Mouse (Mus musculus) neural tube, embryonic 12.5 days (tissue): ENCODE results near the gene Setd5. TPM values are rescaled to one million over a fixed set of nuclear protein-coding genes. Genes with fewer than 3 reads are reported as not detected.

Experiments used
- ATAC-seq: fragments of 200-750 bp; cut with Nextera tagmentation; 2 replicates; pipeline ENCODE4 v1.8.0; 2017; ENCODE audit warnings: low read depth, mild to moderate bottlenecking, moderate TSS enrichment, moderate library complexity; ENCODE audit not compliant: low FRiP score
- H3K27ac ChIP-seq: fragments of 300-500 bp; sonication (generic); 2 replicates; pipeline ENCODE4 v1.5.1; 2016
- H3K27me3 ChIP-seq: fragments of 300-500 bp; sonication (generic); replicated peaks from 2 replicates; pipeline ENCODE4 v1.6.1; 2016; ENCODE audit warnings: mild to moderate bottlenecking
- H3K36me3 ChIP-seq: fragments of 300-500 bp; sonication (generic); 2 replicates; pipeline ENCODE4 v1.6.1; 2016; ENCODE audit warnings: mild to moderate bottlenecking
- H3K4me1 ChIP-seq: fragments of 300-500 bp; sonication (generic); 2 replicates; pipeline ENCODE4 v1.6.1; 2016
- H3K4me2 ChIP-seq: fragments of 300-500 bp; sonication (generic); replicated peaks from 2 replicates; pipeline ENCODE4 v1.6.1; 2016; ENCODE audit warnings: mild to moderate bottlenecking
- H3K4me3 ChIP-seq: fragments of 300-500 bp; sonication (generic); 2 replicates; pipeline ENCODE4 v1.5.1; 2016
- H3K9ac ChIP-seq: fragments of 300-500 bp; sonication (generic); 2 replicates; pipeline ENCODE4 v1.6.1; 2016; ENCODE audit warnings: mild to moderate bottlenecking
- H3K9me3 ChIP-seq: fragments of 300-500 bp; sonication (generic); 2 replicates; pipeline ENCODE4 v1.6.1; 2016; ENCODE audit warnings: mild to moderate bottlenecking
- WGBS: fragments of 180-500 bp; shearing (Covaris S2); methylation state at CpG from one replicate; pipeline ENCODE4 v1.1.7; 2016; 5-methylcytosine and 5-hydroxymethylcytosine counted together
- polyA plus RNA-seq: library from polyadenylated mRNA; unstranded; fragments of >200 nt; fragmentation: Nextera tagmentation; extraction: Ambion mirVana; gene quantifications from 2 replicates; pipeline ENCODE4 v1.2.1, GENCODE M21; 2016

The Setd5 gene
- polyA plus RNA-seq: 50.5 and 57.8 TPM in 2 replicates

GRCm38 (mm10) chr6:113076686-113077516 is at the start of gene Setd5:
TSS of gene Setd5 (plus strand) at chr6:113077365.
- Histone ChIP-seq H3K36me3 (no peaks in the 10 kb centered on the region), H3K9ac (peak within 1 kb of the TSS; percentile 99), H3K4me3 (peak within 1 kb of the TSS; percentile 93), H3K9me3 (no peaks in the 10 kb centered on the region), H3K4me1 (peaks cover 39% of the 10 kb centered on the region), H3K4me2 (peak within 1 kb of the TSS; percentile 73), H3K27me3 (no peaks in the 10 kb centered on the region), H3K27ac (peak within 1 kb of the TSS; percentile 100)
- 1% methylated on average over 74 of the region's 91 CpGs for WGBS
- ATAC-seq: peak; percentile 95

DNA sequence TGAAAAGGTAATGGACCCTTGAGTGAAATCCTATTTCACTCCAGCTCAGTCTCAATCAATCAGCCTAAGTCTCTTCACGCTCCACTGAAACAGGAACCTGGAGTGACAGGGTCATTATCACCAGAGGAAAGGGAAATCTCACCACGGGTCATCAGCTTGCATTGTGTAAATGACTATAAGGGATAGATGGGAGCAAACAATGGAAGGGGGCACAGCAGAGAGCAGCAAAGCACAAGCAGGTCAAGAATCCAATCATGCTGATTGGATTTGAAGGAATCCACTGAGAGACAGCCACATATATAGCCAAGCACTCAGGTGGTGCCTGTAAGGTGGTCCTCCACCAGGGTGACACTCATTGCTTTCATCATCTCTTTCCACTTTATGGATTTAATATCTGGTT is 49.7 kb upstream of the Setd5 start:
- Histone ChIP-seq H3K36me3 (no peaks in the 10 kb centered on the region), H3K9me3 (no peaks in the 10 kb centered on the region), H3K4me3 (no peak overlapping the region), H3K4me1 (no peaks in the 10 kb centered on the region), H3K27ac (no peak overlapping the region), H3K4me2 (no peak overlapping the region), H3K27me3 (no peaks in the 10 kb centered on the region), H3K9ac (no peak overlapping the region)
- 12% methylated on average over 2 of the region's 2 CpGs for WGBS
- ATAC-seq: 0 out of 2 replicates have a peak, but pooled peaks have one; percentile 41

- no peaks in the 10 kb centered on the region for H3K4me1 ChIP-seq
- H3K27me3 ChIP-seq: no peaks in the 10 kb centered on the region
- WGBS: 75% methylated on average over 3 of the region's 3 CpGs
- no peak overlapping the region for H3K4me3 ChIP-seq
- H3K27ac ChIP-seq: no peak overlapping the region
- no peak overlapping the region for H3K9ac ChIP-seq
- no peaks in the 10 kb centered on the region for H3K36me3 ChIP-seq
- H3K9me3 ChIP-seq: no peaks in the 10 kb centered on the region
- no peak overlapping the region for H3K4me2 ChIP-seq
- ATAC-seq: no peak
Observed at GRCm38 (mm10) chr6:113029006-113029405, 48.2 kb upstream of the Setd5 start.

- Histone ChIP-seq H3K4me2 (no peak overlapping the region), H3K27ac (no peak overlapping the region), H3K36me3 (no peaks in the 10 kb centered on the region), H3K9me3 (no peaks in the 10 kb centered on the region), H3K27me3 (no peaks in the 10 kb centered on the region), H3K9ac (no peak overlapping the region), H3K4me1 (no peaks in the 10 kb centered on the region), H3K4me3 (no peak overlapping the region)
- ATAC-seq: no peak
- WGBS: 80% methylated on average over 3 of the region's 3 CpGs
Observed at GRCm38 (mm10) chr6:113030553-113030952, 46.6 kb upstream of the Setd5 start.

DNA sequence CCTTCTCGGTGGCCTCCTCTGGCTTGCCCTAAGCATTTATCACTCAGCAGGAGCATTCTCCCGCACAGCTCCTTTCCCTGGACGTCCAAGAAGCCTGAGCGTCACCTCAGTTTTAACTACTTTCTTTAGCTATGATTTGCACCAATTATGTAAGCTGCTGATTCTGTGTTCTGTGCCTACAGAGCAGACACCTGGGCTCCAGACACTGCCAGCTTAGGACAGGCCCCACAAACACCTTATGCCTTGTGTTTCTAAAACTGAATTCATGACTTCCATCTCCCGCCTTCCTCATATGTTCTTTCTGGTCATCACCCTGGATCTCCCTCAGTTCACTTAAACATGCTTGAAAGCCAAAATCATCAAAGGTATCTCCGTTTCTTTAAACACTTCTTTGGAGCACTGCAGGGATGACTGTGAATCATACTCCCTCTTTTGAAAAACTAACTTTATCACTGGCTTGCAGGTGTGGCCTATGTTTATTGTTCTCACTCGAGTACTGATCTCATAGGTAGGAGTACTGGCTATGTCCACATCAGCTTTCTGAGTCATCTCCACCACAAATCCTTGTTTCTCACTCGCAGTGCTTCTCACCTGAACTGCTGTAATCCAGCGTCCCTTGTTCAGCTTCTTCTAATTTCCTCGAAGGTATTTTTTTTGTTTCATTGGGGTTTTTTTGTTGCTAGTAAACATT is 46.0 kb upstream of the Setd5 start:
- H3K4me2 ChIP-seq: no peak overlapping the region
- no peak overlapping the region for H3K4me3 ChIP-seq
- H3K9ac ChIP-seq: no peak overlapping the region
- no peaks in the 10 kb centered on the region for H3K4me1 ChIP-seq
- no peak for ATAC-seq
- no peaks in the 10 kb centered on the region for H3K27me3 ChIP-seq
- H3K27ac ChIP-seq: no peak overlapping the region
- no peaks in the 10 kb centered on the region for H3K9me3 ChIP-seq
- H3K36me3 ChIP-seq: no peaks in the 10 kb centered on the region
- WGBS: 78% methylated on average over 10 of the region's 10 CpGs

- H3K4me1 ChIP-seq: no peaks in the 10 kb centered on the region
- WGBS: 74% methylated on average over 3 of the region's 3 CpGs
Observed at GRCm38 (mm10) chr6:113032121-113032520, 45.0 kb upstream of the Setd5 start.

GRCm38 (mm10) chr6:113033185-113033584 is 44.0 kb upstream of the Setd5 start:
- H3K4me1 ChIP-seq: peaks cover 3% of the 10 kb centered on the region; the same call in 1 of the 2 replicates
- no peak overlapping the region for H3K27ac ChIP-seq
- H3K27me3 ChIP-seq: no peaks in the 10 kb centered on the region
- H3K4me3 ChIP-seq: no peak overlapping the region
- no peak for ATAC-seq
- no peaks in the 10 kb centered on the region for H3K9me3 ChIP-seq
- no peak overlapping the region for H3K9ac ChIP-seq
- no peaks in the 10 kb centered on the region for H3K36me3 ChIP-seq
- H3K4me2 ChIP-seq: no peak overlapping the region
- WGBS: 83% methylated on average over 2 of the region's 2 CpGs

More at GRCm38 (mm10) chr6:113032121-113032520, 45.0 kb upstream of the Setd5 start:
- no peaks in the 10 kb centered on the region for H3K36me3 ChIP-seq
- H3K27me3 ChIP-seq: no peaks in the 10 kb centered on the region
- H3K27ac ChIP-seq: no peak overlapping the region
- H3K4me2 ChIP-seq: no peak overlapping the region
- H3K9me3 ChIP-seq: no peaks in the 10 kb centered on the region
- no peak overlapping the region for H3K4me3 ChIP-seq
- no peak overlapping the region for H3K9ac ChIP-seq
- no peak for ATAC-seq

DNA sequence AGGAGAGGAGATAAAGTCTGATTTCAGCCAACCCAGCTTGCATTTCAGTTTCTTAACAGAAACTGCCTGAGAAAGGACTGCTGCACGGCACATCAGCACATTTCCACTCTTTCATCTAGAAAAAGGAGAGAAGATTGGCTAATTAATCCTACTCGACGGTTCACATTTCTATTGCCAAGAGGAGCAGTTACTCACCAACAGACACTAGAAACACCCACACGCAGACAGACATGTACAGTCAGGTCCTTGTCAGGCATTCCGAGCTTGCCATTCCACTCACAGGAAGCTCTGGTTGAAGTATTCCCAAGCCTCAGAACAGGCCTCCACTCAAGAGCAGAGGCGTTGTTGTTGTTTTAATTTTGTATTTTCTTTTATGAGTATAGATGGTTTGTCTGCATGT is 42.7 kb upstream of the Setd5 start:
- Histone ChIP-seq H3K4me1 (peaks cover 9% of the 10 kb centered on the region), H3K9me3 (no peaks in the 10 kb centered on the region), H3K27ac (no peak overlapping the region), H3K27me3 (no peaks in the 10 kb centered on the region), H3K4me3 (no peak overlapping the region), H3K4me2 (no peak overlapping the region), H3K36me3 (no peaks in the 10 kb centered on the region), H3K9ac (no peak overlapping the region)
- ATAC-seq: no peak
- WGBS: 90% methylated on average over 6 of the region's 6 CpGs

- Histone ChIP-seq H3K36me3 (no peaks in the 10 kb centered on the region), H3K4me1 (peaks cover 9% of the 10 kb centered on the region), H3K4me3 (no peak overlapping the region), H3K27ac (no peak overlapping the region), H3K4me2 (no peak overlapping the region), H3K9me3 (no peaks in the 10 kb centered on the region), H3K27me3 (no peaks in the 10 kb centered on the region), H3K9ac (no peak overlapping the region)
- WGBS: 63% methylated on average over 4 of the region's 4 CpGs
- no peak for ATAC-seq
Observed at GRCm38 (mm10) chr6:113036463-113037175, 40.5 kb upstream of the Setd5 start.

DNA sequence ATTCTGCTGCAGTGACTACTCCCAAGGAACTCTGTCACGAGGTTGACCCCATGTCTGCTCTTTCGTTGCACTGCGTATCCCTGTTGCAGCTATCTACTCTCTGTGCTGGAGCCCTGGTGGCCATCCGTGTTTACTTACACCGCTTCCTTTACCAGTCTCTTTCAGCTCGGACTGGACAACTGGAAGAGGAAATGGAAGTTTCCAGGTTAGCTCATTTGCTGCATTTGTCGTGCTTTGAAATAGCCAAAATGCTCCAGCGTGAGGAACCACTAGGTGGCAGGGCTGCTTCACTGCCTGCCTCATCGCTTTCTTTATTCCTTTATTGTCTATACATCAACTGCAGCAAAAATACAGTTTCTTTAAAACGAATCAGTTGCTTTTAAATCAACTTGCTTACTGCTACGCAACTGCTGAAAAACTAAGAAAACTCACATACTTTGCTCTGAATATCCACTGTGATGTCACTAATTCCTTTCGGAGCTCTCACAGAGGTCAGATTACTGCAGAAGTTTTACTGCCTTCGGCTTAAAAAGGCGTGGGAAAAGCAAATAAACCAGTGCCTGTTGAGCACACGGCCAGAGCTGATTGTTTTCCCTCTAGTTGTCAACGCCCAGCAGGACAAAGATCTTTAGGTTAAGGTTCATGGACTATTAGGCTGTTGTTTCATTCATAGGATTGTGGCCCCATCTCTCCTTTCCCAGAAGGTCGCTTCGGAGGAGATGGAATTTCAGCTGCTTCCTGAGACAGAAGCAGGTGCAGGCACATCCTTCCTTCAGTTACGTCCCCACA is 39.0 kb upstream of the Setd5 start:
- Histone ChIP-seq H3K27me3 (no peaks in the 10 kb centered on the region), H3K4me3 (no peak overlapping the region), H3K9me3 (no peaks in the 10 kb centered on the region), H3K4me1 (peaks cover 9% of the 10 kb centered on the region), H3K9ac (no peak overlapping the region), H3K36me3 (no peaks in the 10 kb centered on the region), H3K27ac (no peak overlapping the region), H3K4me2 (peak overlapping the region; percentile 48)
- ATAC-seq: peak; percentile 72
- 8% methylated on average over 19 of the region's 19 CpGs for WGBS

- no peak overlapping the region for H3K9ac ChIP-seq
- H3K36me3 ChIP-seq: no peaks in the 10 kb centered on the region
- WGBS: 34% methylated on average over 5 of the region's 5 CpGs
- H3K27me3 ChIP-seq: no peaks in the 10 kb centered on the region
- H3K9me3 ChIP-seq: no peaks in the 10 kb centered on the region
- H3K27ac ChIP-seq: no peak overlapping the region
- no peak overlapping the region for H3K4me3 ChIP-seq
- peaks cover 9% of the 10 kb centered on the region for H3K4me1 ChIP-seq
- ATAC-seq: no peak
- H3K4me2 ChIP-seq: peak overlapping the region; percentile 48
Observed at GRCm38 (mm10) chr6:113038735-113039058, 38.5 kb upstream of the Setd5 start.
